Mouse (Mus musculus) mammary gland, adult 2 months (tissue): Measurements from ENCODE around the gene Lypd3. TPM values are rescaled to one million over a fixed set of nuclear protein-coding genes. Genes with fewer than 3 reads are reported as not detected.

Experiments
- polyA plus RNA-seq: library from polyadenylated mRNA; depleted of rRNA; stranded (reverse); fragments of >200 nt; gene quantifications from 2 replicates; pipeline ENCODE4 v1.2.3, GENCODE M21; 2012; ENCODE audit warnings: low replicate concordance; rRNA removed

Lypd3 gene
- polyA plus RNA-seq = 7.3 and 8.8 TPM in 2 replicates

DNA sequence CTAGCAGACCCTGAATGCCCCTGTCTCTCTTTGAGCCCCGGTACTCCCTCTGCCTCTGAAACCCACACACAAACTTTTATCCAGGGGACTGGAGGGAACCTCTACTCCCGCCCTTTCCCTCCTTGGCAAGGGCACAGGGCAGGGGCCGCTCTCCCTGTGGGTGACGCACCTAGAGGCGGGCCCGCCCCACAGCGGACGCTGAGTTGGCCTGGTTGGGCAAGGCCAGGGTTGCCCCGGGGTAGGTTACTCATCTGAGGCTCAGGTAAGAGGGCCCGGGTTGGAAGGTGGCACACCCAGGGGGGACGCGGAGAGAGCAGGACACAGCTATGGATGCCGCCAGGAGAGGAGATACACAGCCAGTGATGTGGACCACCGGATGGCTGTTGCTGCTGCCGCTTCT is at the start of gene Lypd3:
Gene Lypd3 (plus strand): TSS at position 287 of the 400 bp plus-strand sequence.

DNA sequence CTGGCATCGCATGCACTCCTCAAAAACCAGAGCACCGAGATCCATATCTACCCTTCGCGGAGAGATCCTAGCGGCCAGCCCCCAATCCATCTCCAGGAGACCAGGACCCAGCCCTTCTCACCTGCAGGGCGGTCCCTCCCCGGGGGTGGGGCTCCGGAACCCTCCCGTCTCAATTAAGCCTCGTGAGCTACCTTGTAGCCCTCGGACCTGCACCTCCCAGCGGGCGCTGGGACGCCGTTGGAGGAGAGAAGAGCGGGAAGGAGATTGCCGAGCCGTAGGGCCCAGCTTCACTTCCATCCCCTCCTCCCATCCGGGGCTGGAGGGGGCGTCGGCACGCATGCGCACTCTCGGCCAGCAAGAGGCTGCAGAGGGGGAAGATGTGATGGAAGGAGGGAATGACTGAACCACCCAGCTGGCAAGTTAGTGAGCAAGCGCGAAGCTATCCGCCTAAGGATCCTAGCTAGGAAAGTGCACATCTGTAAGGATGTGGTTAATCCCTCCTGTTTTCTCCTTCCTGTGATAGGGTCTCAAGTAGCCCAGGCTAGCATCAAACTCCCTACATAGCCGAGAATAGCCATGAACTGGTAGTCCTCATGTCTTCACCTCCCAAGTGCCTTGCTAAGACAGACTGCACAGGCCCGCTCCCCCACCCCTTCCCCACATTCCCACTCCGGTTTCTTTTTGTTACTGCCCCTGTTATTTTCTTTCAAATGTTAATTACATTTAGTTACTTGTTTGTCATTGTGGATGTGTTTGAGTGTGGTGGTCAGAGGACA is 48.8 kb upstream of the Lypd3 start, which contains the start of the genes Ethe1 and Zfp575:
Gene Ethe1 (plus strand): TSS at position 214 of the 776 bp plus-strand sequence.
Gene Zfp575 (minus strand): TSS at position 312 of the 776 bp plus-strand sequence.

DNA sequence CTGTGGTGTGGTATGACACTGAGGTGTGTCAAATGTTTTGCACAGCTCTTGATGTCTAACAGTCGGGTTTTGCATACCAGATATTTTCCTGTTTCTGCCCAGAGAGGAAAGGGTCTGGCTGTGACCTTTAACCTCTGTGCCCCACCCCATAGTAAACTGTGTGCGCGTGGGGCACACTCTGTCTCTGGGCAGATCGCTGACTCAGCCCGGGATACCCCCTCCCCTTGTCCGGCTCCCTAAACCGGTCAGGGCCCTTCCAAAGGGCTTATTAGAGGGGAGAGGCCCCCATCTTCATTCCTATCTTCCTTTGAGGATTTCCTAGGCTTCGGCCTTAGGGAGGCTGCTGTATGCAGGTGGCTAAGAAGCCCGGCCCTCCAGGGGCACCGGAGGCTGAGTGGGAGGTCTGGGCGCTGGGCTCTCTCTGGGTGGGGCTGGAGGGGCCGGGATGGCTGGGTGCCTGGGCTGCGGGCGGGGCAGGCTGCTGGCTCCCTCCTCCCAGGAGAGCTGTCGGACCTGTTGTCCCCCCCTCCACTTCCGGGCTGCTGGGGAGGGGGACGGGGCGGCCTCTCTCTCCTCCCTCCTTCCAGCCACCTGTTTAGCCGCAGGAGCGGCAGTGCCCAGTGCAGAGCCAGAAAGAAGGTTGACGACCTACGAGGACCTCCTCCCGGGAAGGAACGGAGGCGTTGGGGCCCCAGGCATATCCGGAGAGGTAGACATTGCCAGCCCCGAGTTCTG is 26.0 kb upstream of the Lypd3 start, which contains the start of gene Phldb3:
Gene Phldb3 (plus strand): TSS at position 620 of the 735 bp plus-strand sequence.

DNA sequence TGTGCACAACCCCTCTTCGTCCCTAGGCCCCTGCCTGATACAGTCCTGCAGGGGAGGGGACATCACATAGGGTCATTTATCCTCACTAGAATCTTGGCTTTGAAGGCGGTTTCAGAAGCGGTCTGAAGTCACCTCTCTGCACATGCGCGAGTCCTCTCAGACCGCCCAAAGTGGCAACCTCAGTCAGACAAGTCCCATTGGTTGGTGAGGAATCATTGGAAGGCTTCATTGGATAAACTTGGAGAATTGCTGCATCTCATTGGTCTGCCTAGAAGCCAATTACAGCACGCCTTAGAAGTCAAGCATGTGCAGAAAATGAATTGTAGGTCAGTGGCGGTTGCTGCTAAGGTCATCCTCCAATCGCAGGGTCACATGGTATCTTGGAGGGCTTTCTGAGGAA is 40.2 kb downstream of the Lypd3 start, which contains the start of gene Tex101:
Gene Tex101 (minus strand): TSS at position 101 of the 400 bp plus-strand sequence.

Other genes starting within 250 kb of the Lypd3 start
- gene Smg9, start 236.9 kb upstream of the Lypd3 start, polyA plus RNA-seq = 64.5 and 74.1 TPM in 2 replicates
- 1.1 and 4.1 TPM in 2 replicates for gene Irgc1, start 184.3 kb upstream of the Lypd3 start, polyA plus RNA-seq
- 14.8 and 26.7 TPM in 2 replicates for gene Plaur, start 174.1 kb upstream of the Lypd3 start, polyA plus RNA-seq
- 12.6 and 19.7 TPM in 2 replicates for gene Cadm4, start 154.5 kb upstream of the Lypd3 start, polyA plus RNA-seq
- gene Zfp428, start 129.5 kb upstream of the Lypd3 start, polyA plus RNA-seq = 4.9 and 17.5 TPM in 2 replicates
- gene AC161166.1, start 124.1 kb upstream of the Lypd3 start, polyA plus RNA-seq = not detected in 2 replicates
- gene Irgq, start 105.9 kb upstream of the Lypd3 start, polyA plus RNA-seq = 19.0 and 20.6 TPM in 2 replicates
- gene Pinlyp, start 90.4 kb upstream of the Lypd3 start, polyA plus RNA-seq = 0.23 and 0.34 TPM in 2 replicates
- gene Xrcc1, start 90.3 kb upstream of the Lypd3 start, polyA plus RNA-seq = 40.5 and 54.7 TPM in 2 replicates
- gene Ethe1, start 49.0 kb upstream of the Lypd3 start, polyA plus RNA-seq = 25.3 and 33.7 TPM in 2 replicates
- 0.22 and 0.80 TPM in 2 replicates for gene Zfp575, start 48.9 kb upstream of the Lypd3 start, polyA plus RNA-seq
- 3.0 and 6.6 TPM in 2 replicates for gene Phldb3, start 25.8 kb upstream of the Lypd3 start, polyA plus RNA-seq
- not detected in 2 replicates for gene Tex101, start 40.1 kb downstream of the Lypd3 start, polyA plus RNA-seq
- not detected in 2 replicates for gene BC049730, start 72.7 kb downstream of the Lypd3 start, polyA plus RNA-seq
- not detected in 2 replicates for gene Gm4763, start 90.4 kb downstream of the Lypd3 start, polyA plus RNA-seq
- gene Cd177, start 123.8 kb downstream of the Lypd3 start, polyA plus RNA-seq = 0.41 and 0.66 TPM in 2 replicates
- gene Ceacam10, start 140.7 kb downstream of the Lypd3 start, polyA plus RNA-seq = 0.19 and 0.30 TPM in 2 replicates
- 2.9 and 4.6 TPM in 2 replicates for gene Gm9844, start 225.7 kb downstream of the Lypd3 start, polyA plus RNA-seq
- gene Lypd4, start 233.4 kb downstream of the Lypd3 start, polyA plus RNA-seq = 0.23 TPM in 1 of 2 replicates, not detected in the other
- gene Dmrtc2, start 233.5 kb downstream of the Lypd3 start, polyA plus RNA-seq = 0.09 TPM in 1 of 2 replicates, not detected in the other
- gene Rps19, start 247.8 kb downstream of the Lypd3 start, polyA plus RNA-seq = 631 and 672 TPM in 2 replicates